Mouse (Mus musculus): ENCODE data around the gene Esrrg.

Esrrg gene

GRCm38 (mm10) chr1:187704921-187705320 is 96.3 kb downstream of the Esrrg start:
- no peak for DNase-seq (ENCODE audit: inconsistent age in 2 of 2, low spot score in 1 of 2)

GRCm38 (mm10) chr1:187705348-187705747 is 96.8 kb downstream of the Esrrg start:
- DNase-seq (ENCODE audit: inconsistent age in 2 of 2, low spot score in 1 of 2): no peak

GRCm38 (mm10) chr1:187706046-187706445 is 97.5 kb downstream of the Esrrg start:
- no peak for DNase-seq (ENCODE audit: inconsistent age in 2 of 2, low spot score in 1 of 2)

GRCm38 (mm10) chr1:187707176-187707575 is 98.6 kb downstream of the Esrrg start:
- DNase-seq (ENCODE audit: inconsistent age in 2 of 2, low spot score in 1 of 2): no peak

GRCm38 (mm10) chr1:187710434-187710948 is 101.9 kb downstream of the Esrrg start:
- no peak for DNase-seq (ENCODE audit: inconsistent age in 2 of 2, low spot score in 1 of 2)

GRCm38 (mm10) chr1:187721035-187721434 is 112.4 kb downstream of the Esrrg start:
- DNase-seq (ENCODE audit: inconsistent age in 2 of 2, low spot score in 1 of 2): no peak

- no peak for DNase-seq (ENCODE audit: inconsistent age in 2 of 2, low spot score in 1 of 2)
These were observed 113.4 kb downstream of the Esrrg start for GRCm38 (mm10) chr1:187722016-187722415.

GRCm38 (mm10) chr1:187724651-187725050 is 116.1 kb downstream of the Esrrg start:
- no peak for DNase-seq (ENCODE audit: inconsistent age in 2 of 2, low spot score in 1 of 2)

GRCm38 (mm10) chr1:187725351-187725750 is 116.8 kb downstream of the Esrrg start:
- no peak for DNase-seq (ENCODE audit: inconsistent age in 2 of 2, low spot score in 1 of 2)

GRCm38 (mm10) chr1:187731171-187731570 is 122.6 kb downstream of the Esrrg start:
- DNase-seq (ENCODE audit: inconsistent age in 2 of 2, low spot score in 1 of 2): no peak

GRCm38 (mm10) chr1:187736507-187736906 is 127.9 kb downstream of the Esrrg start:
- DNase-seq (ENCODE audit: inconsistent age in 2 of 2, low spot score in 1 of 2): no peak

- no peak for DNase-seq (ENCODE audit: inconsistent age in 2 of 2, low spot score in 1 of 2)
These were observed 128.7 kb downstream of the Esrrg start for GRCm38 (mm10) chr1:187737296-187737695.

- DNase-seq (ENCODE audit: inconsistent age in 2 of 2, low spot score in 1 of 2): peak; percentile 84 to 90
These were observed 131.9 kb downstream of the Esrrg start for GRCm38 (mm10) chr1:187740531-187740930.

GRCm38 (mm10) chr1:187741306-187741705 is 132.7 kb downstream of the Esrrg start:
- DNase-seq (ENCODE audit: inconsistent age in 2 of 2, low spot score in 1 of 2): no peak

GRCm38 (mm10) chr1:187742071-187742470 is 133.5 kb downstream of the Esrrg start:
- no peak for DNase-seq (ENCODE audit: inconsistent age in 2 of 2, low spot score in 1 of 2)

- no peak for DNase-seq (ENCODE audit: inconsistent age in 2 of 2, low spot score in 1 of 2)
These were observed 140.7 kb downstream of the Esrrg start for GRCm38 (mm10) chr1:187749294-187749693.

- no peak for DNase-seq (ENCODE audit: inconsistent age in 2 of 2, low spot score in 1 of 2)
These were observed 141.3 kb downstream of the Esrrg start for GRCm38 (mm10) chr1:187749931-187750330.

GRCm38 (mm10) chr1:187755528-187755927 is 146.9 kb downstream of the Esrrg start:
- no peak for DNase-seq (ENCODE audit: inconsistent age in 2 of 2, low spot score in 1 of 2)

GRCm38 (mm10) chr1:187757981-187758380 is 149.4 kb downstream of the Esrrg start:
- DNase-seq (ENCODE audit: inconsistent age in 2 of 2, low spot score in 1 of 2): no peak

GRCm38 (mm10) chr1:187758546-187758945 is 150.0 kb downstream of the Esrrg start:
- DNase-seq (ENCODE audit: inconsistent age in 2 of 2, low spot score in 1 of 2): no peak

- DNase-seq (ENCODE audit: inconsistent age in 2 of 2, low spot score in 1 of 2): no peak
These were observed 150.9 kb downstream of the Esrrg start for GRCm38 (mm10) chr1:187759536-187759935.

GRCm38 (mm10) chr1:187762641-187763450 is 154.3 kb downstream of the Esrrg start:
- peak; percentile 26 to 72 for DNase-seq (ENCODE audit: inconsistent age in 2 of 2, low spot score in 1 of 2)

- DNase-seq (ENCODE audit: inconsistent age in 2 of 2, low spot score in 1 of 2): no peak
These were observed 154.8 kb downstream of the Esrrg start for GRCm38 (mm10) chr1:187763451-187763755.
